Mouse (Mus musculus) bone marrow, adult 2 months (tissue): ENCODE data around the gene Slc10a4.

Experiments
- CTCF ChIP-seq: fragments of 200-500 bp; IDR thresholded peaks from 2 replicates; pipeline ENCODE4 v1.5.1; 2011; ENCODE audit warnings: low read length, control low read depth; ENCODE audit not compliant: control insufficient read depth, insufficient read depth
- POLR2A ChIP-seq: fragments of 200-500 bp; IDR thresholded peaks from 2 replicates; pipeline ENCODE4 v1.6.1; 2011; ENCODE audit warnings: low read depth, mild to moderate bottlenecking, control low read depth, low read length, borderline replicate concordance; ENCODE audit not compliant: control insufficient read depth

GRCm38 (mm10) chr5:72957281-72957680, 49.4 kb upstream of the Slc10a4 start:
- TF ChIP-seq CTCF (no peak), POLR2A (no peak)
